Mouse (Mus musculus) right cerebral cortex, adult 18-20 months (tissue): ENCODE data around the gene Skp1a.
A peak's percentile ranks its signal among the peaks of the same experiment; 100 is the strongest.
"Not testable (repeated sequence)": the region's sequence is repeated elsewhere in the genome, so short reads cannot be mapped to it uniquely, and the experiment has no call there.

Source experiments
- DNase-seq: peaks from one replicate; pipeline ENCODE4 v3.0.0; 2022; ENCODE audit warnings: mixed read lengths

Skp1a gene

GRCm38 (mm10) chr11:52231606-52232541 is at the start of gene Skp1a:
TSS of gene Skp1a (plus strand) at chr11:52231995.
- peak; percentile 91 for DNase-seq

GRCm38 (mm10) chr11:52196496-52197023 is 35.2 kb upstream of the Skp1a start:
- not testable (repeated sequence) for DNase-seq

GRCm38 (mm10) chr11:52213887-52214286 is 17.9 kb upstream of the Skp1a start, which contains the start of gene Olfr1371:
TSS of gene Olfr1371 (minus strand) at chr11:52213987.
- no peak for DNase-seq

GRCm38 (mm10) chr11:52220282-52220681 is 11.5 kb upstream of the Skp1a start:
- peak; percentile 63 for DNase-seq

GRCm38 (mm10) chr11:52221921-52222320 is 9.9 kb upstream of the Skp1a start:
- not testable (repeated sequence) for DNase-seq

- no peak for DNase-seq
Observed at GRCm38 (mm10) chr11:52222891-52223290, 8.9 kb upstream of the Skp1a start.

GRCm38 (mm10) chr11:52223968-52224682 is 7.7 kb upstream of the Skp1a start:
- DNase-seq, result no peak

GRCm38 (mm10) chr11:52225986-52226599 is 5.7 kb upstream of the Skp1a start:
- DNase-seq, result no peak

- no peak for DNase-seq
Observed at GRCm38 (mm10) chr11:52227053-52227452, 4.7 kb upstream of the Skp1a start.

- DNase-seq, result no peak
Observed at GRCm38 (mm10) chr11:52227466-52228226, 4.1 kb upstream of the Skp1a start.

GRCm38 (mm10) chr11:52228722-52229448 is 2.9 kb upstream of the Skp1a start:
- no peak for DNase-seq

- no peak for DNase-seq
Observed at GRCm38 (mm10) chr11:52230694-52231093, 1.1 kb upstream of the Skp1a start.

- no peak for DNase-seq
Observed at GRCm38 (mm10) chr11:52233043-52233653, 1.4 kb downstream of the Skp1a start.

GRCm38 (mm10) chr11:52233906-52234305 is 2.1 kb downstream of the Skp1a start:
- no peak for DNase-seq

GRCm38 (mm10) chr11:52234509-52234908 is 2.7 kb downstream of the Skp1a start:
- no peak for DNase-seq

GRCm38 (mm10) chr11:52240898-52241542 is 9.2 kb downstream of the Skp1a start:
- DNase-seq, result no peak

- DNase-seq, result no peak
Observed at GRCm38 (mm10) chr11:52249452-52249851, 17.7 kb downstream of the Skp1a start.

GRCm38 (mm10) chr11:52251770-52252169 is 20.0 kb downstream of the Skp1a start:
- no peak for DNase-seq

GRCm38 (mm10) chr11:52252692-52253091 is 20.9 kb downstream of the Skp1a start:
- no peak for DNase-seq

- DNase-seq, result peak; percentile 51
Observed at GRCm38 (mm10) chr11:52253674-52254375, 22.0 kb downstream of the Skp1a start.
